Mouse (Mus musculus) lung, embryonic 14.5 days (tissue): ENCODE results near the gene Fam71e1. TPM values are rescaled to one million over a fixed set of nuclear protein-coding genes. Genes with fewer than 3 reads are reported as not detected.
A peak's percentile ranks its signal among the peaks of the same experiment; 100 is the strongest.

Source experiments
- ATAC-seq: fragments of 200-750 bp; cut with Nextera tagmentation; 2 replicates; pipeline ENCODE4 v1.8.0; 2017; ENCODE audit warnings: mild to moderate bottlenecking, moderate TSS enrichment, moderate library complexity; ENCODE audit not compliant: insufficient read depth
- DNase-seq: peaks from one replicate; pipeline ENCODE4 v3.0.0-alpha.2; 2015
- H3K27ac ChIP-seq: fragments of 300-500 bp; sonication (generic); 2 replicates; pipeline ENCODE4 v1.5.1; 2014; ENCODE audit warnings: low read depth, mild to moderate bottlenecking, moderate library complexity
- H3K27me3 ChIP-seq: fragments of 300-500 bp; sonication (generic); 2 replicates; pipeline ENCODE4 v1.6.1; 2014; ENCODE audit warnings: low read length, control low read depth; ENCODE audit not compliant: insufficient read depth
- H3K36me3 ChIP-seq: fragments of 300-500 bp; sonication (generic); 2 replicates; pipeline ENCODE4 v1.6.1; 2014; ENCODE audit warnings: control low read depth; ENCODE audit not compliant: insufficient read depth
- H3K4me1 ChIP-seq: fragments of 300-500 bp; sonication (generic); 2 replicates; pipeline ENCODE4 v1.6.1; 2014; ENCODE audit warnings: antibody characterized with exemption, control low read depth; ENCODE audit not compliant: insufficient read depth
- H3K4me2 ChIP-seq: fragments of 300-500 bp; sonication (generic); 2 replicates; pipeline ENCODE4 v1.6.1; 2014; ENCODE audit warnings: mild to moderate bottlenecking
- H3K4me3 ChIP-seq: fragments of 300-500 bp; sonication (generic); 2 replicates; pipeline ENCODE4 v1.5.1; 2014; ENCODE audit warnings: low read depth, low read length
- H3K9ac ChIP-seq: fragments of 300-500 bp; sonication (generic); 2 replicates; pipeline ENCODE4 v1.6.1; 2014
- H3K9me3 ChIP-seq: fragments of 300-500 bp; sonication (generic); 2 replicates; pipeline ENCODE4 v1.6.1; 2016; ENCODE audit warnings: low read depth, low read length, control low read depth
- CTCF ChIP-seq: IDR thresholded peaks from 2 replicates; pipeline ENCODE4 v1.5.1; 2016; ENCODE audit warnings: antibody characterized with exemption, low read depth
- WGBS: fragments of 180-500 bp; shearing (Covaris S2); extraction: QIAGEN DNeasy Blood & Tissue Kit; methylation state at CpG from one replicate; pipeline ENCODE4 v1.1.7; 2014; 5-methylcytosine and 5-hydroxymethylcytosine counted together
- polyA plus RNA-seq: library from polyadenylated mRNA; unstranded; fragments of >200 nt; fragmentation: Nextera tagmentation; extraction: Ambion mirVana; gene quantifications from 2 replicates; pipeline ENCODE4 v1.2.1, GENCODE M21; 2014

Fam71e1 gene
- polyA plus RNA-seq, 1 experiment from 2014 or later: 9.1 TPM

DNA sequence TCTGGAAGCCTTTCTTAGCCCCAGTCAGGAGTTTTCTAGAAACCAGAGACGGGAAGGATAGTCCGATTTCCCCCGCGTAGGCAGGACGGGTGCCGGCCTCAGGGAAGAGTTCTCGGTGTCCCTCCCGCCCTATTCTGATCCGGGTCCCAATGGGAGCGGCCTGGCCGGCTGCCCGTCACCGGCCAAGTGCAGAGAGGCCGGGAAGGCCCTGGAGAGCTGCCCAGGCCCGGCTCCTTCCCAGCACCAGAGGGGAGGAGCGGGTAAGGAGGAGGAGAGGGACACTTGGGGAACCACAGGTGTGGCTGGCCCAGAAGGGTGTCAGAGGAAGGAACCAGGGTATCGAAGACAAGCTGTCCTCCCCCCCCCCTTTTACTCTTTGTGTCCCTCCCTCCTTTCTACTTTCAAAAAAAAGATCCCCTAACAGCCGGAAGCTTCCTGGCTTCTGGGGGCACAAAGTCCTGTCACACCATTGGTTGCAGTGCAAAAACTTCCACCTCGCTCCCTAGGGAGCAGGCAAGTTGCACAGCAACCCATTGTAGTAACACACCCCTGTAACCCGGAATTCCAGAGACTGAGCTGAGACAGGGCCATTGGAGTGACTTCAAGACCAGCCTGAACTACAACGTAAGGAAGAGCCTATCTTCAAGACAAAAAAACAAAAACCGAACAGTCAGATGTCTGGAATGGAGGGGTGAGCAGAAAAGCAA is 28.9 kb downstream of the Fam71e1 start:
- Histone ChIP-seq H3K4me1 (0 out of 2 replicates have a peak, but pooled peaks cover 3% of the 10 kb centered on the region), H3K36me3 (no peaks in the 10 kb centered on the region), H3K9ac (peak overlapping the region; percentile 33; the same call in 1 of the 2 replicates), H3K27me3 (peaks cover 46% of the 10 kb centered on the region), H3K4me2 (peak overlapping the region; percentile 45), H3K4me3 (peak overlapping the region; percentile 4; the same call in 1 of the 2 replicates), H3K27ac (no peak overlapping the region), H3K9me3 (no peaks in the 10 kb centered on the region)
- no peak for TF ChIP-seq CTCF
- peak; percentile 84 for DNase-seq
- WGBS: 12% methylated on average over 22 of the region's 22 CpGs
- peak; percentile 58 for ATAC-seq

DNA sequence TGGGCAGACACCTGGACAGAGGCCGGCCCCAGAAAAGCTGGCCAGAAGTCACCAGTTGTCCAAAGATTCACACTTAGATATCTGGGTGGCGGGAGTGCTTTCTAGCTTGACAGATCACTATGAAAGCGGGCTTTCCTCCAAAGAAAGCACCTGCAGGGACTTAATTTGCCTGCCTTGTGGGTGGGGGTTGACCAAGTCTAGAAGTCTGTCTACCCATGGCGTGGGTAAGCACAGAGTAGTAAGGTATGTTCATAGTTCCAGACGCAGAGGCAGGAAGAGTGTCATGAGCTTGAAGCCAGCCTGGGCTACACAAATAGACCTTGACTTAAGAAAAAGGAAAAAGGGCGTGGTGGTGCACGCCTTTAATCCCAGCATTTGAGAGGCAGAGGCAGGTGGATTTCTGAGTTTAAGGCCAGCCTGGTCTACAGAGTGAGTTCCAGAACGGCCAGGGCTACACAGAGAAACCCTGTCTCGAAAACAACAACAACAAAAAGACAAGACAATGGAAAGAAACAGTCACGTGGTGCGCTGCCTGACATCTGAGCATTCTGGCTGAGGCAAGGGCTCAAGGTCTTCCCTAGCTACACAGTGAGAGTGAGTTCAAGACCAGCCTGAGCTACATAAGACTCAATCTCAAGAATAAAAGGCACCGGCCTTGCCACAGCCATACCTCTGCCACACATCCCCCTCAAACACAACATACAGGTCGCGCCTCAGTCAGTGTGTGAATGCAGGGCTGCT is 30.2 kb downstream of the Fam71e1 start:
- WGBS: 80% methylated on average over 14 of the region's 14 CpGs

DNA sequence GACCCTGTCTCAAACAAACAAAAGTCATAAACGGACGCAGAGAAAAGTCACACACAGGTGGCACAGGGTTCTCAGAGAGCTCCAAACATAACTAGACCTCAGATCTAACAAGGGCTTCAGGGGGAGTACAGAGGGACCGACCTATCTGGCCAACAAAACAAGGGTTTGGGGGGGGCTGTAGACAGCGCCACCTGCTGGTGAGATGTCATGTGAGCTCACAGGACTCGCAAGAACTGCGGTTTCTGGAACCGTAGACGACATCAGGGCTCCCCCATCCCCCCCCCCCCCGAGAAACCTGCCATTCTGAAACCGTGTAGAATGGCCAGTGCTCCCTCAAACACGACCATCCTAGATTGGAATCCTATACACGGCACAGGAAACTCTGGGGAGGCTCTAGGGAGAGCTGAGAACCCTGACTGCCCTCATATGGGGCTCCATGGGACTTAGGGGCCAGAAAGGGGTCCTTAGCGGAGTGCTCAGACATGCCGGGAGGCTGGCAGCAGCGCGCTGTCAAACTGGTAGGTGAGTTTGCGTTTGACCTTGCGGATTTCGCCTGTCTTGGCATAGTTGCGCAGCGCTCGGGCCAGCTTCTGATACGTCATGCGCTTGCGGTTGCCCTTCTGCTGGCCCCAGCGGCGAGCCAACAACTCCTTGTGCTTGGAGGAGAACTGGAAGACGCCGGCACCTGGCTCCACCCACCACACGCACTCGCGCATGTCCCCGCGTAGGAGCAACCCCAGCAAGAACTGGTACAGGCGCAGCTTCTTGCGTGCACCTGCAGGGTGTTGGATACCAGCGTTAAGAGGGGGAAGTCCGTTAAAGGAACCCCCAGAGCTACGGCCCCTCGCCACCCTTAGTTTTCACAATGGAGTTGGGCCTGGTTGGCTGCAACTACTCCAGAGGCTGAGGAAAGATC is 31.4 kb downstream of the Fam71e1 start:
- Histone ChIP-seq H3K4me1 (0 out of 2 replicates have a peak, but pooled peaks cover 3% of the 10 kb centered on the region), H3K36me3 (peaks cover 6% of the 10 kb centered on the region), H3K27ac (no peak overlapping the region), H3K9me3 (no peaks in the 10 kb centered on the region), H3K4me3 (peak overlapping the region; percentile 26), H3K4me2 (peak overlapping the region; percentile 64), H3K27me3 (peaks cover 38% of the 10 kb centered on the region; the same call in 1 of the 2 replicates), H3K9ac (peak overlapping the region; percentile 27; the same call in 1 of the 2 replicates)
- ATAC-seq (no peak), DNase-seq (peak; percentile 82)
- TF ChIP-seq CTCF: peak; percentile 82
- 5% methylated on average over 40 of the region's 40 CpGs for WGBS

More for the DNA sequence above, 30.2 kb downstream of the Fam71e1 start:
- Histone ChIP-seq H3K9ac (no peak overlapping the region), H3K4me3 (no peak overlapping the region), H3K27me3 (peaks cover 46% of the 10 kb centered on the region), H3K4me2 (no peak overlapping the region), H3K27ac (no peak overlapping the region), H3K4me1 (0 out of 2 replicates have a peak, but pooled peaks cover 3% of the 10 kb centered on the region), H3K9me3 (no peaks in the 10 kb centered on the region), H3K36me3 (no peaks in the 10 kb centered on the region)
- ATAC-seq: no peak
- DNase-seq: no peak
- TF ChIP-seq CTCF: no peak

DNA sequence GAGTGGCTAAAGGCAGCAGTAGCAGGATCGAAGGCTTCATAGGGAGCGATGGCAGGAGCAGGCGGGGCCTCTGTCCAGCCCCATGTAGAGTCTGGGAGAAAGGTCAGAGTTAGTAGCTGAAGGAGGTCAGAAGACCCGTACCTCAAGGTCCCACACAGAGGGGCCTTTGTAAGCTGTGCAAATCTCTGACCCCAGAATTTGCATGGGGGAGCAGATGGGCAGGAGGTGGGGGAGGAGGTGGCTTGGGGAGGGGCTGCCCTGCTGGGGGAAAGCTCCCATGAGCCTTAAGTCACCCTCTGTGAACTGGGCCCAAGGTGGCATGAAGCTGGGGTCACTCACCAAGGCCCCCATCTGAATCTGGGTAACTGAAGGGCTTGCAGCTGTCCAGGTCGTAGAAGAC is 33.1 kb downstream of the Fam71e1 start:
- Histone ChIP-seq H3K36me3 (peaks cover 24% of the 10 kb centered on the region), H3K4me1 (0 out of 2 replicates have a peak, but pooled peaks cover 3% of the 10 kb centered on the region), H3K9me3 (no peaks in the 10 kb centered on the region), H3K9ac (no peak overlapping the region), H3K27ac (no peak overlapping the region), H3K4me2 (no peak overlapping the region), H3K4me3 (no peak overlapping the region), H3K27me3 (peaks cover 22% of the 10 kb centered on the region; the same call in 1 of the 2 replicates)
- 56% methylated on average over 5 of the region's 5 CpGs for WGBS
- ATAC-seq (no peak), DNase-seq (no peak)
- TF ChIP-seq CTCF: no peak

DNA sequence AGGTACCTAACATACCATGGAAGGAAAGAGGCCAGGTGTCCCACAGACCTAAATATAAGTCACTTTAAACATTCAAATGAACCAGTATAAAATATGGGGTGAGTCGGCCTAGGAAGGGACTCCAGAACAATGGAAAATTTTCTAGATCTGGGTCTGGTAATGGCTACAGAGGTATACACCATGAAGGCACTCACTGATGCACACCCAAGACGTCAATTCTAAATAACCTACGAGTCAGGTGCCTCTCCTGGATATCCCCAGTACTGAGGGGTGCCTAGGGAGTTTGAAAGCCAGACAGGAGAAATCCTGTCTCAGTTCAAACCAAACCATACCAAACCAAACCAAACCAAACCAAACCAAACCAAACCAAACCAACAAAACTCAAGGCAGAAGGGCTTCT is 34.1 kb downstream of the Fam71e1 start:
- H3K27ac ChIP-seq: no peak overlapping the region
- H3K4me1 ChIP-seq: no peaks in the 10 kb centered on the region
- no peak overlapping the region for H3K9ac ChIP-seq
- H3K27me3 ChIP-seq: peaks cover 17% of the 10 kb centered on the region; the same call in 1 of the 2 replicates
- no peak overlapping the region for H3K4me2 ChIP-seq
- H3K4me3 ChIP-seq: no peak overlapping the region
- H3K36me3 ChIP-seq: peaks cover 33% of the 10 kb centered on the region
- TF ChIP-seq CTCF: no peak
- H3K9me3 ChIP-seq: no peaks in the 10 kb centered on the region
- DNase-seq (no peak), ATAC-seq (no peak)
- WGBS: 77% methylated on average over 3 of the region's 3 CpGs

DNA sequence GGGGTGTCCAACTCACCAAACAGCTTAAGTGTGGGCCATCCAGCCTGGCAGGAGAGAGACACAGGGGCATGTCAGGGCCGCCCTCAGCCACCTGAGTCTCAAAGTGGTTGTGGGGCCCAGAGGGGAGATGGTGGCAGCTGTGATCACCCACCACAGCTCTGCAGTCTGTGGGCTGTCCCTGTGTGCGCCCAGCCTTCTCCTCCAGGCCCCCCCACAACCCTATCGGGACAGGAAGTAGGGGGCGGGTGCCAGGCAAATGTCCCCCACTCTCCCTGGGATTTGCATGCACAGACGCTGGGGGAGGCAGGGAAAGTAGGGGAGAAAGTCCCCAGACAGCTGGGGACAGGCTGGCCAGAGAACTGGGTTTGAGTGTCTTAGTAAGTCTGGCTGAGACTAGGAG is 34.8 kb downstream of the Fam71e1 start:
- no peak overlapping the region for H3K4me2 ChIP-seq
- H3K9ac ChIP-seq: no peak overlapping the region
- no peak for DNase-seq
- H3K4me1 ChIP-seq: no peaks in the 10 kb centered on the region
- no peak overlapping the region for H3K4me3 ChIP-seq
- WGBS: 36% methylated on average over 5 of the region's 5 CpGs
- ATAC-seq: no peak
- H3K27me3 ChIP-seq: peaks cover 15% of the 10 kb centered on the region; the same call in 1 of the 2 replicates
- no peaks in the 10 kb centered on the region for H3K9me3 ChIP-seq
- peaks cover 39% of the 10 kb centered on the region for H3K36me3 ChIP-seq
- TF ChIP-seq CTCF: no peak
- no peak overlapping the region for H3K27ac ChIP-seq
